Mouse (Mus musculus): ENCODE measurements around the gene Gpc6.

The Gpc6 gene

DNA sequence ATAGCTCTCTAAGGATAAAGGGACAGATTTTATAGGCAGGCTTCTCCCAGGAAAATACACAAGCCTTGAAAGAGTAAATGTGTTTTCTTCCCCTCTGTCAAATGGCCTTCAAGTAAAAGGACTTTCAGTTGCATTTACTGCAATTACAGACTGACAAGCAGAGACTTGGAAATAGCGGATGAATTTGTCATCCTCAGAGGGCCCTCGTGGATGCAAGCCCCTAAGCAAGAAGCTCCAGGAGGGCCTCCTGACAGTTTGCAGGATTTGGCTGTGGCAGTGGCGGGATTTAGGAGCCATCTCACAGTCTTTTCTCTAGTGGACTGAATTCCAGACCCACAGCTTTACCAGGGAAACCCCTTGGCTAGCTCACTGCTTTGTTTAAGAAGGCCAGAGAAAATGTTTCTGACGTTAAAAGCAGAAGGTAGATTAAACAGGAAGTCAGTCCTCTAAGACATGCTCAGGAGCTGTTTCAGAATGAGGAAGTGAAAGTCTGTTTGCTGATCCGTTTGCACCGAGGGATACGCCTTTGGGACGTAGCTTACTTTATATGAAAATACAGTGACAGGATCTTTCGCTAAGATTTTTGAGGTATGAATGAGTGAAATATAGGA, 700.1 kb downstream of the Gpc6 start:
- no peak for DNase-seq (ENCODE audit: low spot score)

DNA sequence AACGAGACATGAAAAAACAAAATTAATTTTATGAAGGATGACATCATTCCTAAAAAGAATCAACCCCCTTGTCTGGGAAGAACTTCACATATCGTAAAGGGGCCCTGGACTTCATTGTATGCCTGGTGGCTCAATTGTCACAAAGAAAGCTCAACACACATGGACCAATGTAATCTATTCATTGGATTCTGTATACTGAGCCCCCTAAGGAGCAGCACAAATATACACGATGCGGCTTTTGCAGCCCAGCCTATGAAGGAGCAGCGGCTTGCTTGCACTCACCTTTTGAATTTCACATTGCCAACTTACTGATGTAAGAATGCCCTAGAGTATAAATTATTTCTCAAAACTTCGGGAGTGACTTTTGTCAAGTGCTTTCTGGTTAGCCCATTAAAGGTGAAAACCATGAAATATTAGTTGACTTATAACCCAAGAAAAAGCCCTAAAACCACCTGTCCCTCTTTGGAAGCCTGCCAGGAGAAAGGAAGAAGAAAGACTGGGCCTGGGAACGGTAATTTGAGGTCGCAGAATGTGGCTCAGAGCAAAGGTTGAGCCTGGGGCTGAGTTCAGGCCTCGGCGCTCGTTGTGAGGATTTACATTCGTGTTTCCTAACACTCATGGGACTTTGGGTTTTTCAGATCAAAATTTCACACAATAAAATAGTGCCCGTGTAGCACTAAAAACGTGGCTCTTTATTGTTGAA, 709.3 kb downstream of the Gpc6 start:
- DNase-seq (ENCODE audit: low spot score) = no peak

DNA sequence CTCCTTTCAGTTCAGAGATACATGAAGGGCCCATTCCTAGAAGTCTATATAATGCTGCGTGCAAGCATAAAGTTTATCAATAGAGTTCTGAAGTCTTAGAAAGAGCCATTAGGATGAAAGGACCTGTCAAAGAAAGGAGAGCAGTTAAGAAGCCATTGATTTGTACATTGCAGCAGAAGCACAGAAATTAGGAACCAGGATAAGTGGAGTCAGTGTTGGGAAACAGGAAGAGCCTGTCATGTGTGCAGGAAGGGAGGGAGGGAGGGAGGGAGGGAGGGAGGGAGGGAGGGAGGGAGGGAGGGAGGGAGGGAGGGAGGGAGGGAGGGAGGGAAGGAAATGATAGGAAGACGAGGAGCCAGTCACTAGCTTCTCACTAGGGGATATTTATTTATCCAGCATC, 716.7 kb downstream of the Gpc6 start:
- no peak for DNase-seq (ENCODE audit: low spot score)

DNA sequence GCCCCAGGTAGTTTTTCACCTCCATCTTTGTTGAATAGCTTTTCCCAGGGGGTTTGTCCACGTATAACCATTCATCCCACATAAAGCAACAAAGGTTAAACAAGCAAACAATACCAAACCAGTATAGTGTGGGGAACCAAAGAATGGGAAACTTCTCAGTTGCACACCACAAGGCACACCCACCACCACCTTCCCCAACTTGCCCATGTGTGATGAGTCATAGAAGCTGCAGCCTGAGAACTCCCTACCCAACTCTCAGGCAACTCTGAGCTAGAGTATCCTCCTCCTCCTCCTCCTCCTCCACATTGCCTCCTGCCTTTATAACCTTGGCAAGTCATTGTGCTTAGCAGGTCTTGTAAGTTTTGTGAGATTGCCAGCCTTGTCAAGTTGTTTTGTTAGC, 718.0 kb downstream of the Gpc6 start:
- DNase-seq (ENCODE audit: low spot score) = no peak

DNA sequence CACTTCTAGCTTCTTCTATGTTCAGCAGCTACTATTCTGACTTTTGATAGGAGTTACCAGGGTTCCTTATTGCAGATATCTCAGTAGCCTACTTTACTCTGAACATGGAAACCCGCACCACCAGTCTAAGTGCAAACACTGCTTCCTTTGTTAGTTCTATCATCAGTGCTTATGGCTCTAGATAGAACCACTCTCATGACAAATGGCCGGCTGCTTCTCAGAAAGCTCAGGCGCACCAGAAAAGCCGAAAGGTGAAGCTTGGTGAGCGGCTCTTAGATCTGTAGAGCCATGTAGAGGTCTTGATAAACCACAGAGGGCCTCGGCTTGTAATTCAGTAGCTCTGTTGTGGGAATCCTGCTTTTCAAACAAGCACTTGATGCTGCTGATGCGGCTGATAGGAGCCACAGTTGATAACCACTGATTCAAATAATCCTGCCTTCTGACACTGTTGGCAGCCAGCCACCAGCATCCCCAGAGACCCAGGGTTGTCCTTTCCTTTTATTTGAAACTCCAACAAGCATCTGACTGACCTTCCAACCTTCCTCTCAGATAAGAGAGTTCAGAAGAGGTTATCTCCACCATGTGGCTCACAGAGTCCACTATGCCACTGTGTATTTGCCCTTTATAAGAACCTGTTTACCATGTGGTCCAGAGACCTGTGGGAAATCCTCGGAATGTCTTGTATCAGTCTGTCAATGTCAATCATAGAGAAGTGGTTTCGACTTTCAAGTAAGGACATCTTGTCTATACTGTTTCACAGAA, 723.3 kb downstream of the Gpc6 start:
- DNase-seq (ENCODE audit: low spot score) = no peak

DNA sequence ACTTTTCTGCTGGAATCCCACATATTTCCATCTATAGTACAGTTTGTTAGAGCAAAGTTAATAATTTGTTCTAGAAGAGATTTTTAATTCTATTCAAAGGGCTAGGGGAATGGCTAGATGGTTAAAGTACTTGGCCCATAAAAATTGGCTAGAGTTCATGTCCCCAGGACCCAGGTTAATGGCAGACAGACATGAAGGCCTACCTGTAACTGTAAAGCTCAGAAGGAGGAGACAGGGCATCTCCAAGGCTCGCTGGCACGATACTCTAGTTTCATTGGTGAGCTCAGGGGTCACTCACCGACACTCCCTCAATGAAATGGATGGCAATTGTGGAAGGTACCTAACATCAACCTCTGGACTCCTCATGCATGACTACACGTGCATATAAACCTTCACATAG, 725.0 kb downstream of the Gpc6 start:
- no peak for DNase-seq (ENCODE audit: low spot score)

DNA sequence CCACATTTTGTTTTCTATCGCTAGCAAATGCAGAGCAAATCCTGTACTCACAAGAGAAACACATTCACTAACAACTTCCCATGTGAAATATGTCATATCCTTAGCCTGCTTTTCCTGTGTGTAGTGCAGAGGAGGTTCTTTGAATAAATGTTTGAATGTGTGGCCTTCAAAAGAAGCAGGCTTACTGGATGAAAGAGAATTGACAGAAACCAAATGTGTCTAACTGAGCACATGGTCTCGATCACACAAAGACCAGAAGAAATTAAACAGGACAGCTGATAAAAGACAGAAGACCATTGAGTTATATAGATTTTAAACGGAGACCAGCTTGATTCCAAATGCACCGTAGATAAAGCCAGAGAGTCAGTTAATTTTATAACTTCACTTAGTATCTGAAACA, 726.2 kb downstream of the Gpc6 start:
- no peak for DNase-seq (ENCODE audit: low spot score)

DNA sequence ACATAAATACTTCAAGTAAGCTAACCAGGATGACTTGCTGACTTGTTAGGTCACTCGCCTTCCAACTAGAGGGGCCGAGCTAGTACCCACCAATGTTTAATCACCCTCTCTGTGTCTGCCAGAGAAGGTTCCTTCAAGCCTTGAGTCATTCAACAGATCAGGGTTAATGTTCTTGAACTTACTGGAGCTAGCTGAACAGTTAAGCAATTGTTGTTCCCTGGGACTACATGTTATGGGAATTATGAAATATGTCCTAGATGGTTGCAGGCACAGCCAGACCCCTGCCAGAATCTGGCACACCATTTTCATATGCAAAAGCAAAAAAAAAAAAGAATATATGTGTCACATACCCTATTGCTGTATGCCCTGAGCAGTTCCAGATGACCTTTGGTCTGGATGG, 726.8 kb downstream of the Gpc6 start:
- no peak for DNase-seq (ENCODE audit: low spot score)

DNA sequence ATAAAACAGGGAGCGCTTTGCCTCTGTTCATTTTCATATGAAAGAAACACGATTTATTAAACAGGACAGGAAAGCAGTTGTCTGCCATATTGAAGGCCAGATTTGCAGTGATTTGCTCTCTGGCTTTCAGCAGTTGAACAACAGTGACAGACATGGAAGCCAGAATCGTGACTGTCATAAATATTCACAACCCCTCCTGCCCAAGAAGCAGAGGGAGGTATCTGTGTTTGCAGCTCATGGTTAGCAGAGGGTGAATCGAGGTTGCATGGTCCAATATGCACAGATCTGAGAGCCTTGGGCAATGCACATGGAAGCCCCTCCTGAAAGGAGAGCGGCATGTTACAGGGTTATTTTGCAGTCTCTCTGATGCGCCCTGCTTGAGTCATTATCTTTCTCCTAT, 730.3 kb downstream of the Gpc6 start:
- DNase-seq (ENCODE audit: low spot score) = no peak

DNA sequence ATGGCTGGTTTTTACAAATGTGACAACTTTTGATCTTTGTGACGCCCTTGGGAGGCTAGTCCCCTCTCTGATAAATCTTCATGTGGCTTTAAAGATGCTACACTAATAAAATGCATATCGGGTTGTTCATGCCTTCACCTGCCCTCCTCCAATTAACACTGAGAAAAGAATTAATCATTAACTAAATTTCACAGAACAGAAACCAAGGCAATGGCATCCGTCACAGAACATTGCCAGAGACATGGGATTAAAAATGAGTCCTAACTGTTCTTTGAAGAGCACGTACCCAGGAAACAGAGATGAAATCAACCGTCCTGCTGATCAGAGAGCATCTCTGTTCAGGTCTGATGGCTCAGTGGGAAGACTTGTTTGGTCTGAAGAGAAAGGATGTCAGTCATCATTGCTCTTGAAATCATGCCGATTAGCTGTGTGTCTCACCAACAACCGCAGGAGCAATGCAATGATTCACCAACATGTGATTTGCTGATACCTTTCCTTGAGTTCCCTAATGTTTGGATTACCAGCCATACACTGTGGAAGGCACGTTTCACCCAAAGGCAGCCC, 734.2 kb downstream of the Gpc6 start:
- DNase-seq (ENCODE audit: low spot score) = no peak

DNA sequence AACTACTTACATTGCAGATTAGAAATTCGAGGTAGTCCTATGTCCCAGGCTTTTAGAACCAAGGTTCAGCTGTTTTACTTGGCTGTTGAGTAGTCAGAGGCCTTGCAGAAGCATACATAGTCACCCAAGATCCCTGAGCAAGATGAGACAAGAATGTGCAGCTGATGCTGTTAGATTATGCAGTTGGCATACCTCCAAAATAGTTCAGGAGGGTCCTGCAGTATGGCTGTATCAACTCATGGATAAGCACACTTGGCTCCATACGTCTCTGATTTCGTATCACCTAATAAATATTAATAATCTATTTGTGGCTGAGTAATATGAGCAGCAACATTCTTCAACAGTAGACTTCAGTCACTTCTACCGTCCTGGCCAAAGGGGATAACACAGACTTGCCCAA, 737.1 kb downstream of the Gpc6 start:
- no peak for DNase-seq (ENCODE audit: low spot score)

DNA sequence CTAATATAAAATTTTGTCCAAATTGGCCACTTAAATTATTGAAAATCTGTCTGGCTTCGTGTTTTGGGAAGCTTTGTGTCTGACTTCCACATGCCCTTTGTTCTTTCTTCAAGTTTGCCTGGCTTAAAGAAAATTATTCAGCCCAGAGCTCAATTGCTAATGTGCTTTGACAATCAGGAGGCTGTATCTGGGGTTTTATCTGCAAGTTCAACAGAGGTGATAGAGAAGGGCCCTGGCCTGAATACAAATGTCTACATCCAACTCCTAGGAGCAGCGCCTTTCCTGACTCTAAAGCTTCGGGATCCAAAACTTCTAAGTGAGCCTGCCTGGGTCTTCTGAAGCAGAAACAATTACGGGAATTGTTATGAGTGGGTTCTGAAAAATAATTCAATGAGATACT, 739.7 kb downstream of the Gpc6 start:
- no peak for DNase-seq (ENCODE audit: low spot score)

DNA sequence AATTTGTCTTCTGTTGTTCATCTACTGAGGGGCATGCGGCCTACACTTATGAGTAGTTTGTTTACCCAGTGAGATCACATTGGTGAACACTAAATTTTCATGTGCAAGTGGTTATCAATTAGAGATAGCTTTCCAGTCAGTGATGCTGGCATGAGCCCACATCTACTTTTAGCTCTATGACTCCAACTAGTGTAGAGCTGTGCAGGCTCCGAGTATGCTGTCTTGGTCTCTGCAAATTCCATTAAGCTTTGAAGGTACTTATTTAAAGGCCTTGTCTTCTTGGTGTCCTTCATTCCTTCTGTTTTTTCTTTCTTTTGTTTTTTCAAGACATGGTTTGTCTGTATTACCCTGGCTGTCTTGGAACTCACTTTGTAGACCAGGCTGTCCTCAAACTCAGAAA, 741.0 kb downstream of the Gpc6 start:
- DNase-seq (ENCODE audit: low spot score) = no peak

DNA sequence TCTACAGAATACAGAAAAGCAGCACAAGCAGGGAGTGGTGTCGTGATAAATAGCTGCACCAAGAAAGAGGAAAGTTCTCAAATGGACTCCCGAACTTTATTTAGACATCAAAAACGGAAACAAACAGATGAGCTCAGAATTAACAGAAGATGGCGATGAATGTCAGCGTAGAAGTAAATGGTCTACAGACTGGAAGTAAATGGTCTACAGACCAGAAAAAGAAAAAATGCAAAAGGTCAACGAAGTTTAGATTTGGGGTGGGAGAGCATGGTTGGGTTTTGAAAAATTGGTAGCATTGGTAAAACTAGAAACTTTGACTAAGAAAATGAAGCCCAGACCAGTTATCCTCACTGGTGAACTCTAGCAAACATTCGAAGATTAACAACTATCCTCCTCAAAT, 748.4 kb downstream of the Gpc6 start:
- no peak for DNase-seq (ENCODE audit: low spot score)

DNA sequence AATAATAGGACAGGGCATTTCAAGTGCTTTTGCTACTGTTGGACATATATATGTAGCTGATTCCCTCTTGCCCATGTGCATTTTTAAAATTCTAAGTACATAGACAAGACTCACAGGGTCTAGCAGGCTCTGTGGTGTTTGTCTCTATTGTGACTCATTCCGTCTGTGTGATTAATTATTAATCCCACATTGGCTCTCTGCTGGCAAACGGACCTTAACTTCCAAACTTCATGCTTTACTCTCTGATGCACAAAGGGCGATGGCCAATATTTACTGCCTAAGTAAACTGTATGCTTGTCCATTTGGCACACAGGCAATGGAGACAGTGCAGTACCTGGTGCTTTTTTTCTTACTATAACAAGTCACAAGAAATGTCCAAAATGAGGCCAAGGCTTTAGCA, 749.4 kb downstream of the Gpc6 start:
- no peak for DNase-seq (ENCODE audit: low spot score)

DNA sequence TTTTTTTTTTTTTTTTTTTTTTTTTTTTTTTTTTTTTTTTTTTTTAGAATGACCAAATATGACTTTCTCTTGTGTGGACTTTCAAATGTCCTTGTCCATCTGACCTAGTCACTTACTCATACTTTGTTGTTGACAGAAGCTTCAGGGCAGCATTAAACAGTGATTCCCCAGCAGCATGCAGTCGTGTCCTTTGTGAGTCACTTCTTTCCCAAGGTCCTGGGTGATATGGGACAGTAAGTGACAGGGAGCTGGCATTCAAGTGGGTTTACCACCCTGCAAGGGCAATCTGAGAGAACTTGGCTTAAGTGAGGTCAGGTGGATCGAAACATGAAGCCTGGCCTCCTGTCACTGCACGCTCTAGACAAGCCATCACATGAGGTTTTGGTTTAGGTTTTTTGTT, 754.8 kb downstream of the Gpc6 start:
- no peak for DNase-seq (ENCODE audit: low spot score)

DNA sequence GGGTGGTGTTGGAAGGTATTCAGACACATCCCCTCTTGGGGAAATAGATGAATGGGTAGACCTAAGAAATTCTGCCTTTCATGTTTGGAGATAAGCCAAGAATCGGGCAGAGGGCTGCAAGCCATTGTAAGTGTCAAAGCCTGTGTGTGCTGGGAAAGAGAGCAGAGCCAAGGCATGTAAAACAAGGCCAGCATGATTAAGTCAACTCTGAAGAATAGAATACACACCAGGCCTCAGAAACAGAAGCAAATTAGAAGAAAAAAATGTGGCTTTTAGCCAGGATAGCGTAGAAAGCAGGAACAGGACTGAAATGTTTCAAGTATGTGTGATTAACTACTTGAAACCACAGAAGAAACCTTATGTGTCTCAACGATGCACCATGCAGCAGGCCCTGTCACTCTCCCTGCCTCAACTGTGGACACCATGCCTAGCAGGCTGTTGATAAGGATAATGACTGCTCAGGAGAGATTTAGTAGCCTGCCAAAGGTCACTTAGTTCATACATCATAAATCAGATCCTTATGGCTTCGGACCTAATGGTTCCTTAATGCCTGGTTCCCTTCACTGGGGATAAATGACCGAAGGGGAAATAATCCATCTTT, 756.3 kb downstream of the Gpc6 start:
- DNase-seq (ENCODE audit: low spot score) = no peak

DNA sequence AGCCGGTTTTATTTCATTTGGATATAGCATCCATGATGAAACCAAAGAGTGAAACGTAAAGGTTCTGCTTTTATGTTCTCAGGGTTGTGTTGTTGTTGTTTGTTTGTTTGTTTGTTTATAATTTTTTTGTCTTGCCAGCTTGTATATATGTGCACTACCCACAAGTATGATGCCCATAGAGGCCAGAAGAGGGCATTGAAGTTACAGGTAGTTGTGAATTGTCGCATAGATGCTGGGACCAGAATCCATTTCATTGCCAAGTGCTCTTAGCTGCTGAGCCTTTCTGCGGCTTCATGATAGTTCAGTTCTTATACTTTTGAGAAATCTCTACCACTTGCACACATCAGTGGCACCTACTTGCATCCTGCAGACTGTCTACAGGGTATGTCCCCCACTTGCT, 758.0 kb downstream of the Gpc6 start:
- DNase-seq (ENCODE audit: low spot score) = no peak

DNA sequence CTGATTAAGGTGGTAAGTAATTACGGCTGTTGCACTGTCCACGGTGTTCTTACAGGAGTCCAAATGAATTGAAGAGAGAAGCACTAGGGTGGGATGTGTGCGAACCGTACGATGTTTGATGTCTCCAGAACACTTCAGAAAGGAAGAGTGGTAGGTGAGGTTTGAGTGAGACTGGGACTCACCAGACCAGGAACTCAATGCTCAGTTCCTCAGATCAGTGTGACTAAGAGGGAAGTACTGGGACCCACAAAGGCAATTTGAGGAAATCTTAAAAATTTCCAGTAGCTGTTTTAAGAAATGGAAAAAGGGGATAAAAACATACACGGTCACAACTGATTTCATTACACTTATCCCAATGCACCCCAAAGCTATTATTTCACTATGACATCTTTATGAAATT, 764.7 kb downstream of the Gpc6 start:
- DNase-seq (ENCODE audit: low spot score) = no peak

DNA sequence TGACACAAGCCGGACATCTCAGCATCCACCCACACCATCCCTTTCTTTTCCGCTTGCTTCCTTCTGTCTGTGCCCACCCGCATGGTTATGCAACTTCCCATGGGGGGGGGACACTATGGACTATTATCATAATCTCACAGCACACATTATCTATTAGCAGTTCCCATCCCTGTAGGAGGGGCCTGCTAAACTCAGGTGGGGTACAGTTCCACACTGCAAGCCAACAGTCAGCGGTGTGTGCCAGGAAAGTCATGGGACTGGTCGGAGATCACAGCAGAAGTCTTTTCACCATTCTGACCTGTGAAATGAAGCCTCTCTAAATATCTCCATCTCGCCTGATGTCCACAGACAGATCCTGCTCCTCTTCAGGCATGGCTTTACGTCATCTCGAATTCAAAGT, 770.5 kb downstream of the Gpc6 start:
- DNase-seq (ENCODE audit: low spot score) = no peak

DNA sequence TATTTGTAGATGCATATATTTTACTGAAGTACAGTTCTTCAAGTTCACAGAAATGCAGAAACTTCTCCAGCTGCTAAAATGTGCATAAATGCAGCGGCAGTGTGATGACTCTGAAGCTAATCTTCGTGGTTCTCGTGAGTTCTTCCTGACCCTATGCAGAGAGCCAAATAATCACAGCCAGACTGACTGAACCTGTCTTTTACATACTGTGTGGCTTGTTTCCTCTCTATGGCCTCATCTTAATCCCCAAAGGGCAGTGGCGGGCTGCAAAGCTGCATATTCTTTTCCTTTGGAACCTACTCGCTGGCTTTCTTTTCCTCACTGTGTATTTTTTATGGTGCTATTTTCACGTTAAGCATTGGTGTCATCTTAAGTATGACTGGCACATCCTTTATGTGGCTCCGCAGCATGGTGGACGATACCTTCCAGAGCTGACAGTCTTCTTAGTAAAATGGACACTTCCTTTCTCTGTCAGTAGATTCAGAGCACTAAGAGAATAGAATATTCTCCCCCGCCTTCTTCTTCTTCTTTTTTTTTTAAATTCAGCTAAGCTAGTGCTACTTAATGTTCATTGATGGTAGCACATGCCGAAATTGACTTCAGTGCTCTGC, 775.7 kb downstream of the Gpc6 start:
- no peak for DNase-seq (ENCODE audit: low spot score)

DNA sequence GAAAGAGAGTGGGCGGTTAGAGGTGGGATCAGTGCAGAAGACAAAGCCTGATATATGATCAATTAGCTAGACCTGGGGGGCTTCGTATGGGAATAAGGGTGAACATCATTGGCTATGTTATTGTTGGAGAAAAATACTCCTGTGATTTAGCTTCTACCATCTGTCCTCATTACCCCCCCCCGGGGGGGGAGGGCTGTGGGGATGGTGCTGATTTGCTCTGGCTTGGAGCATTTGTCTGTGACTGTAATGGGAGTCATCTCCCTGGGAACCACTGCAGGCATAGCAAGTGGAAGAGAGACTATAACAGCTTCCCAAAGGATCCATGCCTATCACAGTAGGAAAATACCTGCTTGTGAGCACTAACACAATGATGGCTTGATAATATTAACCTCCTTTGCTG, 783.7 kb downstream of the Gpc6 start:
- no peak for DNase-seq (ENCODE audit: low spot score)

Data from left cerebral cortex, adult 11 months (tissue).